11 mouse cellular contexts compared by ENCODE assay signal in the genomic region with DNA sequence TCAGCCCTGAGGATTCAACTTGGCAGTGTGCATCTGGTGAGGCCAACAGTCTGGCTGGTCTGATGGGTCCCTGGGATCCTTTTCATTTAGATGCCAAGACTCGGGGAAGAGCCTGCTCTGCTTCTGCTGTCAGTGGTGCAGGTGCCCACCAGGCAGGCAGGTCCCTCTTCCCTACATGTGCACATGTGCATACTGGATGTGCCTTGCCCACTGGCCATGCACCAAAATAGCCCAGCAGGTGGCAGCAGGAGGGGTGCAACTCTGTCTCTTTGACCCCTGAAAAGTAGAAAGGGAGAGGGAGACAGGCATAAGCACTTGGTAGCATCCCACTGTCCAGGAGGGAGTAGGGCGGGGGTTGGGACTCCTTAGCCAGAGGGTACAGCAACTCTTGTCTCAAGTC.
DNase-seq lines count a peak whose midpoint lies in the region; ATAC-seq and TF ChIP-seq lines count a peak whose summit lies in the region.
"Had no signal": no experiment of that assay in that cellular context is flagged by ENCODE, and none has a peak within 500 bp of the region (broad histone marks: within the 10 kb centered on the region; RNA-seq: fewer than 3 reads in every experiment).

No protein-coding gene starts in this region.

- peak; percentile 33 for TF ChIP-seq CTCF in liver, adult 2 months (IDR thresholded peaks at IDR 0.05; ENCODE audit: low read depth, low read length)

- H3K4me3 ChIP-seq in liver, adult 2 months (ENCODE audit: insufficient read depth, low read depth, low read length), result no peak overlapping the region
- no peak overlapping the region for H3K4me3 ChIP-seq in liver, embryonic 11.5 days (ENCODE audit: low read depth, low read length)
- H3K4me3 ChIP-seq in hindbrain, embryonic 14.5 days (replicated peaks; ENCODE audit: low read length), result no peak overlapping the region
- H3K4me3 ChIP-seq: embryonic facial prominence, embryonic 12.5 days; hindbrain, embryonic 12.5 days; limb, embryonic 12.5 days had no signal

- H3K36me3 ChIP-seq in liver, adult 2 months (ENCODE audit: control insufficient read depth, insufficient read depth, low read length), result no peaks in the 10 kb centered on the region
- no peaks in the 10 kb centered on the region for H3K36me3 ChIP-seq in liver, embryonic 11.5 days (ENCODE audit: control insufficient read depth, insufficient read depth, low read length)
- no peaks in the 10 kb centered on the region for H3K36me3 ChIP-seq in hindbrain, embryonic 14.5 days (replicated peaks; ENCODE audit: control insufficient read depth, insufficient read depth)
- H3K36me3 ChIP-seq: embryonic facial prominence, embryonic 12.5 days; hindbrain, embryonic 12.5 days; limb, embryonic 12.5 days had no signal

- intact Hi-C loops in left cerebral cortex, postnatal 36 days (cut with DNase I), result no loop called here

- 80% methylated on average over 2 of the region's 2 CpGs for WGBS in liver, adult 2 months
- 74% methylated on average over 2 of the region's 2 CpGs for WGBS in liver, embryonic 11.5 days
- 93% methylated on average over 2 of the region's 2 CpGs for WGBS in hindbrain, embryonic 14.5 days

- H3K9ac ChIP-seq in liver, adult 2 months (ENCODE audit: low read depth, low read length), result no peak overlapping the region
- H3K9ac ChIP-seq in liver, embryonic 11.5 days (ENCODE audit: low read depth, low read length), result no peak overlapping the region
- H3K9ac ChIP-seq in hindbrain, embryonic 14.5 days, result no peak overlapping the region
- H3K9ac ChIP-seq: embryonic facial prominence, embryonic 12.5 days; hindbrain, embryonic 12.5 days; limb, embryonic 12.5 days had no signal

- no peak for TF ChIP-seq POLR2A in liver, adult 2 months (IDR thresholded peaks at IDR 0.05; ENCODE audit: extremely low read depth, insufficient read depth, low read length)

- H3K4me2 ChIP-seq in liver, embryonic 11.5 days, result no peak overlapping the region
- no peak overlapping the region for H3K4me2 ChIP-seq in hindbrain, embryonic 14.5 days (replicated peaks)
- H3K4me2 ChIP-seq: embryonic facial prominence, embryonic 12.5 days; hindbrain, embryonic 12.5 days; limb, embryonic 12.5 days had no signal

- H3K9me3 ChIP-seq in liver, embryonic 11.5 days (ENCODE audit: control insufficient read depth, low read length), result no peaks in the 10 kb centered on the region
- no peaks in the 10 kb centered on the region for H3K9me3 ChIP-seq in hindbrain, embryonic 14.5 days (ENCODE audit: control insufficient read depth, low read length)
- H3K9me3 ChIP-seq: embryonic facial prominence, embryonic 12.5 days; hindbrain, embryonic 12.5 days; limb, embryonic 12.5 days had no signal

- ATAC-seq in liver, embryonic 11.5 days (replicated peaks; ENCODE audit: low FRiP score), result no peak
- 0 out of 2 replicates have a peak, but pooled peaks have one; percentile 46 for ATAC-seq in erythroid progenitor cell, adult 5-6 weeks (replicated peaks; ENCODE audit: low FRiP score, poor library complexity, severe bottlenecking)
- no peak for ATAC-seq in hindbrain, embryonic 14.5 days (ENCODE audit: low FRiP score)

- no peaks in the 10 kb centered on the region for H3K79me2 ChIP-seq in liver, adult 2 months (ENCODE audit: control insufficient read depth, insufficient read depth, low read length)

- peaks cover 5% of the 10 kb centered on the region; the same call in 1 of the 2 replicates for H3K4me1 ChIP-seq in liver, adult 2 months (ENCODE audit: control insufficient read depth, insufficient read depth, low read length)
- no peaks in the 10 kb centered on the region for H3K4me1 ChIP-seq in liver, embryonic 11.5 days (replicated peaks; ENCODE audit: control insufficient read depth, insufficient read depth, low read length)
- no peaks in the 10 kb centered on the region for H3K4me1 ChIP-seq in hindbrain, embryonic 14.5 days (replicated peaks; ENCODE audit: control insufficient read depth, insufficient read depth, low read length)
- H3K4me1 ChIP-seq: embryonic facial prominence, embryonic 12.5 days; hindbrain, embryonic 12.5 days; limb, embryonic 12.5 days had no signal

- DNase-seq in cerebellum, postnatal 14 days, result peak; percentile 44
- DNase-seq in cerebellum, postnatal 36 days, result no peak
- DNase-seq in liver, adult 2 months (ENCODE audit: extremely low read depth, low read depth, low spot score), result no peak
- no peak for DNase-seq in liver, embryonic 11.5 days (ENCODE audit: low spot score)
- peak; percentile 17 to 65 for DNase-seq in spleen, postnatal 4 days (ENCODE audit: low spot score in 2 of 2)
- DNase-seq in left cerebral cortex, postnatal 36 days (ENCODE audit: low spot score in 2 of 2), result no peak
- DNase-seq in hindbrain, embryonic 14.5 days (ENCODE audit: low spot score), result no peak

- H3K27ac ChIP-seq in liver, adult 2 months (replicated peaks; ENCODE audit: insufficient read depth, low read depth, low read length), result no peak overlapping the region
- no peak overlapping the region for H3K27ac ChIP-seq in liver, embryonic 11.5 days (ENCODE audit: low read depth, low read length)
- no peak overlapping the region for H3K27ac ChIP-seq in hindbrain, embryonic 14.5 days
- H3K27ac ChIP-seq: embryonic facial prominence, embryonic 12.5 days; hindbrain, embryonic 12.5 days; limb, embryonic 12.5 days had no signal

- H3K27me3 ChIP-seq in liver, adult 2 months (ENCODE audit: control insufficient read depth, insufficient read depth, low read length), result no peaks in the 10 kb centered on the region
- no peaks in the 10 kb centered on the region for H3K27me3 ChIP-seq in liver, embryonic 11.5 days (replicated peaks; ENCODE audit: control insufficient read depth, insufficient read depth, low read length)
- no peaks in the 10 kb centered on the region for H3K27me3 ChIP-seq in hindbrain, embryonic 14.5 days (ENCODE audit: control insufficient read depth, insufficient read depth, low read length)
- H3K27me3 ChIP-seq: embryonic facial prominence, embryonic 12.5 days; hindbrain, embryonic 12.5 days had no signal

Comparison
In these comparisons a context has a peak if more than half of its experiments do, and no peak if none do; other contexts are left out.
1. DNase-seq: peak in cerebellum, postnatal 14 days (2 of 2) and spleen, postnatal 4 days (2 of 2); none in cerebellum, postnatal 36 days (0 of 2), liver, adult 2 months (single experiment), liver, embryonic 11.5 days (single experiment), left cerebral cortex, postnatal 36 days (0 of 2) and hindbrain, embryonic 14.5 days (single experiment).